Mouse (Mus musculus) telencephalon, adult 2 months (tissue): ENCODE measurements around the gene Pias3.
A peak's percentile ranks its signal among the peaks of the same experiment; 100 is the strongest.
"Not testable (repeated sequence)": the region's sequence is repeated elsewhere in the genome, so short reads cannot be mapped to it uniquely, and the experiment has no call there.

ENCODE experiments used
- DNase-seq: peaks from one replicate; pipeline ENCODE4 v3.0.0-alpha.2; 2011; ENCODE audit warnings: low read depth, low spot score

Pias3 gene

DNA sequence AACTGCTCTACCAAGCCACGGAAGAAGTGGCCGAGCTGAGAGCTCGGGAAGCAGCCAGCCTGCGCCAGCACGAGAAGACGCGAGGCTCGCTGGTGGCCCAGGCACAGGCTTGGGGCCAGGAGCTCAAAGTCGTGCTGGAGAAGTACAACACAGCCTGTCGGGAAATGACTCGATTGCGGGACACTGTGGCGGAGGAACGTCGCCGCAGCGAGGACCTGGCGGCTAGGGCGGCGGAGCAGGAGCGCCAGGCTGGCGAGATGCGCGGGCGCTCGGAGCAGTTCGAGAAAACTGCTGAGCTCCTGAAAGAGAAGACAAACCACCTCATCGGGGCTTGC lies 11.4 kb upstream of the Pias3 start:
- DNase-seq: no peak

DNA sequence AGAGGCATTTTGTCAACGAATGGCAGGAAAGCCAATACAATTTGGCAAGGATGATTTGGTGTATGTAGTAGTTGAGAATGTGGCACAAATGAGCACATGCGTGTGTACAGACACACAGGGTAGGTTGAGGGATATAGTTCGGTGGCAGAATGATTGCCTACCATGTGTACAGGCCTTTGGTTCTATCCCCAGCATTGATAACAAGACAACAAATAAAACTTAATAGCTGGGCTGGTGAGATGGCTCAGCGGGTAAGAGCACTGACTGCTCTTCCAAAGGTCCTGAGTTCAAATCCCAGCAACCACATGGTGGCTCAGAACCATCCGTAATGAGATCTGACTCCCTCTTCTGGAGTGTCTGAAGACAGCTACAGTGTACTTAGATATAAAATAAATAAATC lies 10.1 kb upstream of the Pias3 start:
- DNase-seq: not testable (repeated sequence)

DNA sequence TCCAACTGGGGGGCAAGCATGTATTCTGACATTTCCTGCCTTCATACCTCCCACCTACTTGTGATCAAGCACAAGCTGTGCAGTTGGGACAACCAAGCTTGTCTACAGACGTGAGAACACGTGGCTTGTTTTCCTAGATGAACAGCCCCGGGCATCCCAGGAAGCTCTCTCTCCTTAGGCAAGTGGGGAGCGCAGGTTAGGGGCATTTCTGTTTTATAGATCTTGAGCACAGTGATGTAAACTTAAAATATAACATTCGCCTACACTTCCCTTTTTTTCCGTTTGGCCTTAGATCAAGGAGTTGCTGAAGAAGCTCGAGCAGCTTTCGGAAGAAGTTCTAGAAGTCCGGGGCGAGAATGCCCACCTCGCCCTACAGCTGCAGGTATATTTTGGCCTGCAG lies 7.3 kb upstream of the Pias3 start:
- DNase-seq: no peak

DNA sequence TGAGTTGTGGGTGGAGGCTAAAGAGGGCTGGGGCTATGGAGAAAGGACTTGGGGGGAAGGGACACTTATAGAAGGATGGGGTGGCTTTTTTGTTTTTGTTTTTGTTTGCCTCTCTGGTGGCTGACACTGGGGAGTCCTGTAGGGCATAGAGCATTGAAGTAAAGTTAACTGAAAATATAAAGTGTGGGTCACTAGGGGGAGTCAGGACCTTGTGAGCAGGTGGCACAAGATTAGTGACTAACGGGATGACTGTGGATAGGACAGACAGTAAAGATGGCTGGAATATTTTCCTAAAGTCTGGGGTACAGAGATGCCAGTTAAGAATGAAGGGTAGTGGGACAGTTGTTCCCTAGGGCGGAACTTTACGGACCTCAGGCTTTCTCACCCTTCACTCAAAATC lies 5.9 kb upstream of the Pias3 start:
- no peak for DNase-seq

DNA sequence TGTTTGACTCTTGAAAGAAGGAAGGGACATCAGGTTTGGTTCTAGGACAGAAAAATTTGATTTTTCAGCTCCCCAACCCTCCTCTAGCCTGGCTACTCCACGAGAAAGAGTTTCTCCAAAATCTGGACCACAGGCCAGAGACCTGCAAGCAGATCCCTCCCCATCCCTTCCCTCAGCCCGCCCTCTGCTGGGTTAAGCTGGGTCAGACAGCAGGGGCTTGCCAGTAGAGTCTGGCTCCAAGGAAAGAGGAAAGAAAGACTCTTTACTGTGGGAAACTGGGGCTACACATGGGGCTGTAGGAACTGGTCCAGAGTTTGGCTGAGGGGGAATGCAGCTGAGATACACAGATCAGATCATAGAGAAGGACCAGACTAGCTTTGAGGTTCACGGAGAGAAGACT lies 3.7 kb upstream of the Pias3 start:
- DNase-seq: no peak

DNA sequence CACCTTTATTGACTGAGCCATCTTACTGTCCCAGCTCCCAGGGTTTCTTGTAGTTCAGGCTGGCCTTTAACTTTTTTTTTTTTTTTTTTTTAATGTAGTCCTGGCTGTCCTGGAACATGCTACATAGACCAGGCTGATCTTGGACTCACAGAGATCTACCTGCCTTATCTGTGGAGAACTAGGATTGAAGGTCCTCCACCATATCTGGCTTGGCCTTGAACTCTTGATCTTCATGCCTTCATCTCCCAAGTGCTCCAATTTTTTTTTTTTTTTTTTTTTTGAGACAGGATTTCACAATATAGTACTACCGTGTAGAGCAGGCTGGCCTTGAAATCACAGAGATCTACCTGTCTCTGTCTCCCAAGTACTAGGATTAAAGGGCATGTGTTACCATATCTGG lies 2.6 kb upstream of the Pias3 start:
- no peak for DNase-seq

DNA sequence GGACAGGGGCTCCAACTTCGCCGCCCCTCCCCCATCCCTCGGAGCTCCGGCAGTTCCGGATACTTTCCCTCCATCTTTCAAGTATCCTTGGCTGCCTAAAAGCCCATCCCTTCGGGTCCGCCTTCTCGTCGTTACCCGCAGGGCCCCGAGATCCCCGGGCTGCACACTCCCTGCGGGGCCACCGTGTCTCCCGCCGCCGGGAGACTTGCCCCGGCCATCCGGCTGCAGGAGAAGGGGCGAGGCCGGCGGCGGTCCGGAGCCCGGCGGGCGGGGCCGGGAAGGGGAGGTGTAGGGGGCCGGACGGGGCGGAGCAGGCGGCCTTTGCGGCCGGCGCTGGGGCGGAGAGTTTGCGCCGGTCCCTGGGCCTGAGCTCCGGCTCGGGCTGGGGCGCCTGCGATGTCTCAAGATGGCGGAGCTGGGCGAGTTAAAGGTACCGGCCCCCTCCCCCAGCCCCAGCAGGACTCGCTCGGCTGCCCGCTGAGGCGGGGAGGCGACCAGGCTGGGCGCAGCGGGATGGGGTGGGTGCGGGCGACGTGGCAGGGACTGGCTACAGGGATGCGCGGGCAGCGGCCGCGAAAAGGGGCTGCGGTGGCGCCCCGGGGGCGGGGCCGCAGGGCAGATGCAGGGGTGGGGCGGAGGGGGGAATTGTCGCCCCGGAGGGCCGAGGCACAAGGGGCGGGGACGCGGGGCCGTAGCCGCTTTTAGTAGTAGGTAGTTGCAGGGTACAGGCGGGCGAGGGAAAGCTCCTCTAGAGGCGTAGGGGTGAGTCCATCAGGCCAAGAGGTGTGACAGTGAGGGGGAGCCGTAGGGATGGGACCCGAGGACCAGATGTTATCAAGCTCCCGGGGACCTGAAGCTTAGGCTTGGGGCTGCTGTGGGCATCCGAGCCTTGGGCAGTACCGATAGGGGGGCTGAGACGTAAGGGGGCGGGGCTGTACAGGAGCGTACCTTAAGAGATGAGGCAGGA lies 865 bp downstream of the Pias3 start:
- peak; percentile 55 for DNase-seq

DNA sequence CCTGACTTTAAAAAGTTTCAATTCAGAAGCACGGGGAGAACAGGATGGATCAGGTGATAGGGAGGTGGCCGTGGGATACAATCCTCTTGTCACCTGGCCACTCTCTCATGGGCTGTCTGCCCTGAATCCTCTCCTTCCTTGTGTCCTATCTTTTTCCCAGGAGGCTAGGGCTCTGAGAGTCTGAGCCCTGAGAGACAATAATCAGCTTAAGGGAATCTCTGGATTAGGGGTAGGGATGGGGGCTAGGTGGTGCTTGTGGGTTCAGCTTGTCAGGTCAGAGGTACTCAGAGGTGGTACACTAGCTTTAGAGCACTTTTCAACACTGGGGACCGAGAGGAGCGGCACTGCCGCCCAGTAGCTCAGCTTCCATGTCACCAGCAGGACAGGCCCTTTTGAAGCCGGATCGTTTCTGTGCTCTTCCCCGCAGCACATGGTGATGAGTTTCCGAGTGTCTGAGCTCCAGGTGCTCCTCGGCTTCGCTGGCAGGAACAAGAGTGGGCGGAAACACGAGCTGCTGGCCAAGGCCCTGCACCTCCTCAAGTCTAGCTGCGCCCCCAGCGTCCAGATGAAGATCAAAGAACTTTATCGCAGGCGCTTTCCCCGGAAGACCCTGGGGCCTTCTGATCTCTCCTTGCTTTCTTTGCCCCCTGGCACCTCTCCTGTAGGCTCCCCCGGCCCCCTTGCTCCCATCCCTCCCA lies 3.0 kb downstream of the Pias3 start:
- DNase-seq: no peak

DNA sequence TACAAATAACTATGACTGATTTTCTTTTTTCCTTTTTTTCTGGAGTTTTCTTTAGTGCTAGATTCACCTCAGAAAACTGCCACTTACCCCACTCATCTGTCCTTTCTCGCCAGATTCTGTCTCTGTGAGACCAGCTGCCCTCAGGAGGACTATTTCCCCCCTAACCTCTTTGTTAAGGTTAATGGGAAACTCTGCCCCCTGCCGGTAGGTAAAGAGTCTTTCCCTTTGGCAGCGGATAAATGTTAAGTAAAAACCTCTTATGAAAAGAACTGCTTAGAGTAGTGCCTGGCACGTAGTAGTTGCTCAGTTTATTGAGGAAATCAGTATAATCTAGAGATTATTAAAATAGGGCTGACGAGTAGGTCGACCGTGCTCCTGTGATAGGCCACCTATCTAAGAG lies 4.2 kb downstream of the Pias3 start:
- no peak for DNase-seq

DNA sequence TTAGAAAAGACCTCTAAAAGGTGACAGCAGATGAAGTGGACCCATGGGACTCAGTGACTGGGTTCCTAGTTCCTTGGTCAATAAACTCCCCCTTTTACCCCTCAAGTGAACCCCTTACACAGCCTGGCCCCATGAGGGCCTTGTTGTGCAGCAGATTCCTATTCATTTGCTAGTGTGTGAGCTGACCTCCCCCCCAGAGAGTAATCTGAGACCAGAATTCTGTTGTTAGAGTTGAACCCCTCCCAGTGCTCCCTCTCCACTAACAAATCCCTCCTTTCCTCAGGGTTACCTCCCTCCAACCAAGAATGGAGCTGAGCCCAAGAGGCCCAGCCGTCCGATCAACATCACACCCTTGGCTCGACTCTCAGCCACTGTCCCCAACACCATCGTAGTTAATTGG lies 4.8 kb downstream of the Pias3 start:
- DNase-seq: no peak

DNA sequence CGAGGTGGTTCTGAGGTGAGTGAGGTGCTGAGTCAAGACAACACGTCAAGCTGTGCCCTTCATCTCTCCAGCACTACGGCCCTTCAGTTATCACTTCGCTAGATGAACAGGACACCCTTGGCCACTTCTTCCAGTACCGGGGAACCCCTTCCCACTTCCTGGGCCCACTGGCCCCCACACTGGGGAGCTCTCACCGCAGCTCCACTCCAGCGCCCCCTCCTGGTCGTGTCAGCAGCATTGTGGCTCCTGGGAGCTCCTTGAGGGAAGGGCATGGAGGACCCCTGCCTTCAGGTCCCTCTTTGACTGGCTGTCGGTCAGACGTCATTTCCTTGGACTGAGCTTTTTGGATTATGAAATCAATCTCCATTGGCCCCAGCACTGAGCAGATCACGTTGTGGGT lies 8.6 kb downstream of the Pias3 start:
- DNase-seq: no peak

DNA sequence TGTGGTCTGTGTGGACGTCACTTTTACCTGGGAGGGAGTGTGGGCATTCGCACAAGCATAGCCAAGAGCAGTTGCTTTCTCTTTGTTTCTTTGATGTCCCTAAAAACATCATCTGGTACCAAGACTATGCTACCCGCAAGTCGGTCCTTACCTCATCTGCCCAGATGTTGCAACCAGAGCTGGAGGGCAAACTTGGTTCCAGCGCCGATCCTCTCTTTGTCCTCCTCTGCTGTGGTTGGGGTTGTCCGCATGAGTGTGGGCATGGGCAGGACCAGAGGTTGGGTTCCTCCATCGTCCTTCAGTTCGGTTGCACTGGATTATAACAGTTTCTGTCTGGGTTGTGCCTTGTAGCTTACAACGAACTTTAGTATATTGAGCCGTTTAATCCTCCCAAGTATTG lies 10.0 kb downstream of the Pias3 start:
- DNase-seq: no peak

DNA sequence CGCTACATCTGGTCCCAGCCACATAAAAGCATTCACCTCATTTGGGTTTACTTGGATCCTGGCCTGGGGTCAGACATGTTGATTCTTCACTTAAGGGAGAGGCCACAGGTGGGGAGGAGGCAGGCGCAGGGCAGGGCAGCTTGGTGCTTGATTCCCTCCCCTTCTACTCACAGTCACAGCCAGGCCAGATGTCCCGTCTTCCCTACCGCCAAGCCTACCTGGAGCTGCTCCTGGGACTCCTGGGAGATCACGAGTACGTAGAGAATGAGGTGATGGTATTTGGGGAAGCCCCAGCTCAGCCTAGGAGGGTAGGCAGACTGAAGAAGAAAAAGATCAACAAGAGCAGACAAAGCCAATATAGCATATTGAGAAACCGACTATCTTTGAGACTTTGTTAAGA lies 10.8 kb downstream of the Pias3 start:
- DNase-seq: no peak

DNA sequence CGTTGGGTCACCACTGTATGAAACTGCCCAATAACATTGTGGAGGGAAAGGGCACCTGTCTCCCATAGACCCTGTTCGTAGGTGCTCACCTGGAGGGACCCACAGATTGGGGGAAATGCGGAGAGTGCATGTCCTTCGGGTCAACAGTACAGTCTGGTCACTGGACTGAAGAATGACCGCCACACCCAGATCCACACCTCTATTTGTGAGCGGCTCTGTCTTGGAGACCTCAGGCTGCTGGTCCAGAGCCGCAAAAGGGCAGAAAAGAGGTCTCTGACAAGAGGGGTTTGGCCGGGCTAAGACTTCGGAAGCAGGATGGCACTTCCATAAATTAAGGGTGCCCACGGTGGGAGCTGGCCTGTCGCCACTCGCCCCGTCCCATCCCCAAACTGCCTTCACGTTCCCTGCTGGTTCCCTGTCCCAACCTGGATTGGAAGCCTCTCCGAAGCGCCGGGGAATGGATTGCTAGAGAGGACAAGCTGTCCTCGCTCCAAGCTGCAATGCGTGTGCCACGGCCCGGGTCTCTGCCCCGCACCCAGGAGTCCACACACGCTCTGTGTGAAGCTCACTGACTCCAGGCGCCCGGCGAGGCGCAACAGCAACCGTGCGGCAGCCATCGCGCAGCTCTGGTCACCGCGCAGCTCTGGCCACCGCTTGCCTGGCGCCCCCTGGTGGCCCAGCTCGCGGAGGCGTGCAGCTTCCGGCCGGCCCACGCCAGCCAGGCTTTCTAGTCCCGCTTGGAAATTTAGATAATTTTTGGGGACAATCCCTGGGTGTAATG lies 11.9 kb downstream of the Pias3 start, which contains the start of gene Nudt17:
Gene Nudt17, minus strand, starts transcription at position 660 of the 781 bp plus-strand sequence.
- no peak for DNase-seq

DNA sequence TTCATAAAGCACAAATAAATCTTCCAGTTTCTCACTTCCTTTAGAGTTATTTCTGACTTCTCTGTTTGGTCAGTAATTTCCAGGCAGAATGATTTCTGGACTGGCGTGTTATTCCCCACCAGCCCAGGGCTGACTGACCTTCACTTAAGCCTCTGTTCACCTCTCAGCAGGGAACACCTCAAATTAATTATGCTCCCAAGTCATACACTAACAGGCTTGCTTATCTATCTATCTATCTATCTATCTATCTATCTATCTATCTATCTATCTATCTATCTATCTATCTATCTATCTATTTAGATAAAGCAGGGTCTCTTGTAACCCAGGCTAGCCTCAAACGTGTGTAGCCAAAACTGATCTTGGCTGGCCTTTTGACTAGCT lies 12.5 kb downstream of the Pias3 start:
- DNase-seq: no peak

DNA sequence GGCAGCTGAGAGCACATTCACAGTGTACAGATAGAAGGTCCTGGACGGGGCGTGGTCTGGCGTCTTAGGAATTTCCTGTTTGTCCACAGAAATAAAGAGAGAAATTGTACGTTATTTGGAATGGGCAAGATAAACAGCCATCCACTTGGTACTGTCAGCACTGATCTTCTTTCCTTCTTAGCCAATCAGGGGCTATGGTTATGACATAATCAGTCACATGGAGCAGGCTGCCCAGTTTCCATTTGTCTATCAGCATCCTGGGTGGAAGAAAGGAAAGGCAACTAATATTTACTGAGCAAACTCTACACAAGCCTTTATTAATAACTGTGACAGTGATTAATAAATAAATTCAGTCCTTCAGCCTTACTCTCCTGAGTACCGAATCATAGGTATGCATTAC lies 18.1 kb downstream of the Pias3 start:
- DNase-seq: no peak

DNA sequence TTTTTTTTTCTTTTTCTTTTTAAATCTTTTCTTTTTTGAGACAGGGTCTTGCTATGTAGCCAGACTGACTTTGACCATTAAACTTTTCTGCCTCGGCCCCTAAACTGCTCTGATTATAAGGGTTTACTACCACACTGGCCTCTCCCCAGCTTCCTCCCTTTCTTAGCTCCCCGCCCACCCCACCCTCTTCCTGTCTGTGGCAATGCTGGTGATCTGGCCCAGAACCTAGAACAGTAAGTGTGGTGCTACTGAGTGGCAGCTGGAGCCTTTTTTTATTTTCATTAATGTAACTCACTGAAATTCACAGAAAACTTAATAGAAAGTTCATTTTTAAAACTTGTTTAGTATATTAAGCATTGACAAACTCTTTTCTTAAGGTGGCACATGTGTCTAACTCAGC lies 19.7 kb downstream of the Pias3 start:
- no peak for DNase-seq

DNA sequence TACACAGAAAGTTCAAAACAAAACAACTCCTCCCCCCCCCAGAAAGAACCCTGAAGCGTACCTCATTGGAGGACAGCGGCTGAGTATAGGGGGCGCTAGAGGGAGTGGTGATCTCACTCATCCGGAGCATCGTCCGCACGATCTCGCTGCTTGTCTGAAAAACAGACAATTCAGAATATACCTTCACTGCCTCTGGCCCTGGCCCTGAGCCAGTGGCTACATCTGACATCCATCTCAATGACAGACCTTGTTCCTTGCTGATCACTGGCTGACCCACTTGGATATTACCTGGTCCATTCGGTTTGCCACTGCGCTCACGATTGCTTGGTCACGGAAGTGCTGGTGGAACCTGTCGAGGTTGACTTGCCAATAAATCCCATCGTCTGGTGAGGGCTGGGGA lies 23.0 kb downstream of the Pias3 start:
- DNase-seq: no peak

DNA sequence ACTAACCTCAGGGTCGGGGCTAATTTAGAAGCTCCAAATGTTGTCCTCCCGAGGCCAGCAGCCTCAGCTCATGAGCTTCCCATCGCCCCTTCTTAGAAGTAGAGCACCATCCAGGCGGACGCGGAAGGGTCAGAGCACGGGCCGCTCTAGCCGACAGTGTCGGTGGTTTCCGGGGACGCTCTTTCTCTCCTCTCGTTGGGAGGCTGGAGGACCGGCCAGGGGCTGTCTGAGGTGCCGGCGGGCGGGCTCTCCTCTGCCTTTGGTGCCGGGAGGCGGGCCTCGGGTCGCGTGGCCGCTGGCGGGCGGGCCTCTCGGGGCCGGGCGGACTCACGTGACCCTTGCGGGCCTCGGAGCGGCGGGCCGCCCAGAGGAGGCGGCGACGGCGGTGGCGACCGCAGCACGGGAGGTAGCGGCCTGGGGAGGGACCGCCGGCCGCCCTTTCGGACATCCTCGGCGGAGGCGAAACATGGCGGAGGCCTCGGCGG lies 31.2 kb downstream of the Pias3 start, which contains the start of the genes Polr3c and Rnf115:
Gene Polr3c, minus strand, starts transcription at position 286 of the 485 bp plus-strand sequence.
Gene Rnf115, plus strand, starts transcription at position 322 of the 485 bp plus-strand sequence.
- peak; percentile 93 for DNase-seq

DNA sequence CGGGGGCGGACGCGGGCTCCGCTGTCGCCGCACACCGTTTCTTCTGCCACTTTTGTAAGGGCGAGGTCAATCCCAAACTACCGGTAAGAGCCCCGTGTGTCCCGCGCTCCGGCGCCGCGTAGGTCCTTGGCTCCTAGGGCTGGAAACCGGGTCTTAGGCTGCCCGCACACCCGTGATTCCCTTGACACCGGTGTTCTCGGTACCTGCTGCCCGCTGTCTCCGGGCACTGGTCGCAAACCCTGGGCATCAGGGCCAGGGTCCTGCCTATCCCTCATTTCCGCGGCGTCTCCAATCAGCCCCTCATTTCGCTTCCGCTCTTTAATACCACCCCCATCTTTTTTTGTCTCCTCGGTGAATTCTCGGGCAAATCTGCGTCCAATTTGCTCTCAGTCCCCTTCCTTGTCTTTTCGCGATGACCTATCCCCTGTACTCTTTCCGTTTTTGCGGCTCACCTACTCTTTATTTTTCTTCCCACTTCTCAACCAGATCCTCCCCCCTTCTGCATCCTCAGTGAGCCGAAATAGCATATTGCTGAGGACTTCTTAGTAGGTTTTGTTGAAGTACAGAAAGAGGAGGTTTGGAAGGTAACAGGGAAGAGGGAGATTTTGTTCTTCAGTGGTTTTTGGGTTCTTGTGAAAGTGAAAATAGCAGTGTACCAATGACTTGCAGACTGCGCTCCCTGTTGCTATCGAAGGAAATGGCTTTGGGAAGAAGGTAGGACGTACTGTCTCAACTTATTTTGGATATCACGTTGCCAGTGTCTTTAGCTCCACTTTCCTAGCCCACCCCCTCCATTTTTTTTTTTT lies 31.8 kb downstream of the Pias3 start:
- peak; percentile 53 for DNase-seq
